Mouse (Mus musculus) limb, embryonic 12.5 days (tissue): ENCODE measurements at regions not wholly inside any gene's neighbourhood (a gene's known extent, or its start where the extent isn't known, plus 50 kb on each side); places are given as distances from the start of the nearest gene placed in this dataset.

Source experiments
- ATAC-seq: fragments of 200-750 bp; cut with Nextera tagmentation; 2 replicates; pipeline ENCODE4 v1.8.0; 2017; ENCODE audit warnings: low read depth, moderate TSS enrichment; ENCODE audit not compliant: insufficient number of reproducible peaks, insufficient read depth, low FRiP score, low TSS enrichment
- H3K27ac ChIP-seq: fragments of 300-500 bp; sonication (generic); 2 replicates; pipeline ENCODE4 v1.5.1; 2016; ENCODE audit warnings: mild to moderate bottlenecking, moderate library complexity
- H3K27me3 ChIP-seq: fragments of 300-500 bp; sonication (generic); 2 replicates; pipeline ENCODE4 v1.6.1; 2016; ENCODE audit warnings: mild to moderate bottlenecking, moderate library complexity
- H3K36me3 ChIP-seq: fragments of 300-500 bp; sonication (generic); 2 replicates; pipeline ENCODE4 v1.6.1; 2016; ENCODE audit warnings: mild to moderate bottlenecking, moderate library complexity
- H3K4me1 ChIP-seq: fragments of 300-500 bp; sonication (generic); replicated peaks from 2 replicates; pipeline ENCODE4 v1.6.1; 2016
- H3K4me2 ChIP-seq: fragments of 300-500 bp; sonication (generic); 2 replicates; pipeline ENCODE4 v1.6.1; 2016; ENCODE audit warnings: mild to moderate bottlenecking, moderate library complexity
- H3K4me3 ChIP-seq: fragments of 300-500 bp; sonication (generic); replicated peaks from 2 replicates; pipeline ENCODE4 v1.5.1; 2016; ENCODE audit warnings: mild to moderate bottlenecking
- H3K9ac ChIP-seq: fragments of 300-500 bp; sonication (generic); replicated peaks from 2 replicates; pipeline ENCODE4 v1.6.1; 2016; ENCODE audit warnings: mild to moderate bottlenecking, moderate library complexity
- H3K9me3 ChIP-seq: fragments of 300-500 bp; sonication (generic); 2 replicates; pipeline ENCODE4 v1.6.1; 2016; ENCODE audit warnings: mild to moderate bottlenecking, moderate library complexity
- WGBS: fragments of 180-500 bp; shearing (Covaris S2); methylation state at CpG from one replicate; pipeline ENCODE4 v1.1.7; 2016; 5-methylcytosine and 5-hydroxymethylcytosine counted together

- H3K4me3 ChIP-seq = no peak overlapping the region
- no peaks in the 10 kb centered on the region for H3K27me3 ChIP-seq
- ATAC-seq = no peak
- no peak overlapping the region for H3K9ac ChIP-seq
- no peak overlapping the region for H3K4me2 ChIP-seq
- no peaks in the 10 kb centered on the region for H3K4me1 ChIP-seq
- no peaks in the 10 kb centered on the region for H3K36me3 ChIP-seq
- WGBS = 78% methylated on average over 2 of the region's 2 CpGs
- no peaks in the 10 kb centered on the region for H3K9me3 ChIP-seq
- H3K27ac ChIP-seq = no peak overlapping the region
Observed at GRCm38 (mm10) chr13:102174896-102175295, 406.9 kb upstream of the Pik3r1 start.

GRCm38 (mm10) chr13:102175406-102175805 is 407.4 kb upstream of the Pik3r1 start:
- Histone ChIP-seq H3K4me2 (no peak overlapping the region), H3K9ac (no peak overlapping the region), H3K36me3 (no peaks in the 10 kb centered on the region), H3K27ac (no peak overlapping the region), H3K9me3 (no peaks in the 10 kb centered on the region), H3K27me3 (no peaks in the 10 kb centered on the region), H3K4me3 (no peak overlapping the region), H3K4me1 (no peaks in the 10 kb centered on the region)
- ATAC-seq = no peak
- WGBS = 94% methylated on average over 1 of the region's 1 CpGs

DNA sequence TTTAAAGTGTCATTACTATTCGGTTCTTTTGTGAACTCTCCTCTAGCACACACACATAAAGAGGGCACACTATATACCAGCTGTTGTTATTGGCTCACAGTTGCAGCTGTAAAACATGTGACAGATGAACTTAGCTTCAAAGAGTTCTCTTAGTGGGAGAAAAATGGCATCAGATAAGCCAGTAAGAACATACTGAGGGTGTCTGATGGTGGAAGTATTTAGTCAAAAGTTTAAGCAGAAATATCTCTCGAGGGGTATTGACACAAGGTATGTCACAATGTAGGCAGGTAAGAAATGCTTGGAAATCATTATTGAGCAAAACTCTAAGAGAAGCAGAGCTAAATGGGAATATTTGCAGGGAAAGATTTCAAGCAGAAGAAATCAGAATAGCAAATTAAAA is 408.4 kb upstream of the Pik3r1 start:
- no peaks in the 10 kb centered on the region for H3K9me3 ChIP-seq
- no peaks in the 10 kb centered on the region for H3K27me3 ChIP-seq
- H3K4me2 ChIP-seq = no peak overlapping the region
- H3K4me1 ChIP-seq = no peaks in the 10 kb centered on the region
- no peak for ATAC-seq
- no peak overlapping the region for H3K9ac ChIP-seq
- no peaks in the 10 kb centered on the region for H3K36me3 ChIP-seq
- 81% methylated on average over 2 of the region's 2 CpGs for WGBS
- no peak overlapping the region for H3K4me3 ChIP-seq
- no peak overlapping the region for H3K27ac ChIP-seq

DNA sequence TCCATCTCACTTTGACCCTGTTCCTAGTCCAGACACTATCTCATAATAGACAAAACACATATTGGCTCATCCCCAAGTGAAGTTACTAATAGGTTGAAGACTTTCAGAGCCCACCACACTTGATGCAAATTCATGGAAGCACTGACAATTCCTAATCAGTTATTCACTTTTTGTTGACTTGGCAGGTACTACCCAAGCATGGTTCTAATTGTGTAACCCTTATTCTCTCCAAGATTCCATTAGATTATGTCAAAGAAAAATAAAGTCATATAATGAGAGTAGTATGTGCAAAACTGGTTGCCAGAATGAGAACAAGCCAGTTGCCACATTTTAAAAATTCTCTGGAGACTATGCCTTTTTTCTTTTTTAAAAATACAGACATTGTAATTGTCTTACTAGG is 426.7 kb upstream of the Pik3r1 start:
- H3K27me3 ChIP-seq = no peaks in the 10 kb centered on the region
- H3K4me1 ChIP-seq = no peaks in the 10 kb centered on the region
- H3K27ac ChIP-seq = no peak overlapping the region
- no peaks in the 10 kb centered on the region for H3K9me3 ChIP-seq
- no peaks in the 10 kb centered on the region for H3K36me3 ChIP-seq
- H3K4me2 ChIP-seq = no peak overlapping the region
- H3K4me3 ChIP-seq = no peak overlapping the region
- no peak overlapping the region for H3K9ac ChIP-seq
- no peak for ATAC-seq

GRCm38 (mm10) chr13:102202301-102202700 is 434.3 kb upstream of the Pik3r1 start:
- WGBS = 93% methylated on average over 1 of the region's 1 CpGs

DNA sequence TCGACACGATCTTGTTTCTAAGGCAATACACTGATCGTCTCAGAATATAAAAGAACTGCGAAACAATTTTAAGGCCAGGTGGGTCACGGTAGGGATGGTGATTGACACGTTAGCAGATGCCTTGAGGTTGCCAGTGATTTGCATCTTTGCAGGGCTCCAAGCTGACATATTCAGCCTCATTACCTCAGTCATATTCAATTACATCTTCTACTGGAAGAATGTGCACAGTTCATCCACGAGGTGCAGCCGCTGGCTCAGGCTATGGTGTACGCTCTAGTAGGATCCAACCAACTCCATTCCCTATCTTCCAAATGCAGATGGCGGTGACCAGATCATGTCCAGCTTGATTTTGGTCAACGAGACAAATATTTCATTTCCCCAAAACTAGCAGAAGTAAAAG is 450.5 kb upstream of the Pik3r1 start:
- ATAC-seq = no peak
- Histone ChIP-seq H3K27ac (no peak overlapping the region), H3K9ac (no peak overlapping the region), H3K9me3 (no peaks in the 10 kb centered on the region), H3K4me2 (no peak overlapping the region), H3K36me3 (no peaks in the 10 kb centered on the region), H3K4me1 (no peaks in the 10 kb centered on the region), H3K27me3 (no peaks in the 10 kb centered on the region), H3K4me3 (no peak overlapping the region)
- WGBS = 91% methylated on average over 11 of the region's 11 CpGs

More at GRCm38 (mm10) chr13:102202301-102202700, 434.3 kb upstream of the Pik3r1 start:
- H3K4me2 ChIP-seq = no peak overlapping the region
- H3K27ac ChIP-seq = no peak overlapping the region
- H3K4me1 ChIP-seq = no peaks in the 10 kb centered on the region
- H3K4me3 ChIP-seq = no peak overlapping the region
- H3K9ac ChIP-seq = no peak overlapping the region
- H3K9me3 ChIP-seq = no peaks in the 10 kb centered on the region
- no peaks in the 10 kb centered on the region for H3K27me3 ChIP-seq
- ATAC-seq = no peak
- no peaks in the 10 kb centered on the region for H3K36me3 ChIP-seq

DNA sequence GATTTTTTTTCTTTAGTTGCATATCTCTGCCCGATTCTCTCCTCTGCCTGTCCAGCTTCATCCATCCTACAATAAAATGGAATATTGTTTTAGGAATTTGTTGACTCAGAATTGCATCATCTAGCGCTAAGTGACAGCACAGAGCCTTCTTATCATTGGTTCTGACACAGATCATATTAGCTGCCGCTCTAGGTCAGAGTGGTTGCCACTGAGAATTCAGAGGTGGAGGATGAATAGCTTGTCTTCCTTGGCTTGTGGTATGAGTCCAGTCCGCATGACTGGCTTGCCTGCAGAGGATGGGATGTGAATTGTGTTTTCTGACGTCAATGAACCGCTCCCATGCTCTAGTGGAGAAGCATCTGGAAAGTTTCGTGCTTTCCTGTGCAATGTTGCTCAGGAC is 462.3 kb upstream of the Cd180 start:
- Histone ChIP-seq H3K4me2 (no peak overlapping the region), H3K36me3 (no peaks in the 10 kb centered on the region), H3K9me3 (no peaks in the 10 kb centered on the region), H3K27ac (no peak overlapping the region), H3K4me3 (no peak overlapping the region), H3K9ac (no peak overlapping the region), H3K27me3 (no peaks in the 10 kb centered on the region; the same call in 1 of the 2 replicates), H3K4me1 (no peaks in the 10 kb centered on the region)
- 88% methylated on average over 7 of the region's 7 CpGs for WGBS
- no peak for ATAC-seq

DNA sequence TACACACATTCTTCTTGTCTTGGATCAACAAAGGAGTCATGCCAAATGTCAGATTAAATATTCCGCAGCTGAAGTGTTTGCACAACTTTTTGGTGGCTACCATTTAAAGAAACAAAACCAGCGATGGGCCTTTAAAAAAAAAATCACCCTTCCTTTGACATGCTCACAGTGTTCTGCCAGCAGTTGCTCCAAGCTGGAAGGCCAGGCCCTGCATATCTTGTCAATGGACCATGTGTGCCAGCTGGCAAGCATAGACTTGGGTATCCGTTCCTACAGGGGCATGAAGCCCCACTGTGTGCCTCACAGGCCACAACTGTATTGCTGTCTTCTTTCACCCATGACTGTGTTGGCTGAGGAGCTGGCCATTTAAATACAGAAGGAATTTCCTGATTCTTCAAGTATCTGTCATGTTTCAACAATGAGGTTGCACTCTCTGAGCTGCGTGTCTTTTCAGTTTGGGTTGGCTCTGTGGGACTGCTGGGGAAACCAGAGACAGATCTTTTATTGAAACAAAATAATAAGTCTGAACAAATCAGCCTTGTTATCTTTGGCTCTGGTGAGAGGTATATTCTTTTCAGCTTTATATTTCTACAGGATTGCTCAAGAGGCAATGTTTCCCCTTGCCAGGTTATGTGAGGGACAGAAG is 460.9 kb upstream of the Cd180 start:
- Histone ChIP-seq H3K36me3 (no peaks in the 10 kb centered on the region), H3K4me1 (no peaks in the 10 kb centered on the region), H3K9me3 (no peaks in the 10 kb centered on the region), H3K4me3 (no peak overlapping the region), H3K4me2 (no peak overlapping the region), H3K9ac (no peak overlapping the region), H3K27me3 (no peaks in the 10 kb centered on the region; the same call in 1 of the 2 replicates), H3K27ac (no peak overlapping the region)
- no peak for ATAC-seq
- WGBS = 86% methylated on average over 4 of the region's 4 CpGs

DNA sequence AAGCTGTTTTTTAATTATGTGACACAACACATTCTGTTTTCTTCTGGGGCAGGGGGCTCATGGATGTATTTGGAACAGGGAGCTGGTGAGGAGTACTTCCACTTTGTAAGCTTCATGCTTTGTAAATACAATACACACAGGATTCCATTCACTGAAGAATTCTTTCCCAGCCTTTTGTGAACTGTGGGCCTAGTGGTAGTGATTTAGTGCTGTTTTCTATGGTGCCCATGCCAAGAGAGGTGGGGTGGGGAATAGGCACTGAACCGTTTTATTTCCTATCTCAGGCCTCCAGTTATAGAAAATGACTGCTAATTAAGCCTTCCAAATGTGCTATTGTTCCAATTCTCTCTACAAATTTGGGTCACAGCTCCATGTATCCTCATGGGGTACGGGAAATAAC is 442.5 kb upstream of the Cd180 start:
- 80% methylated on average over 2 of the region's 2 CpGs for WGBS
- H3K27ac ChIP-seq = no peak overlapping the region
- H3K4me2 ChIP-seq = no peak overlapping the region
- H3K9ac ChIP-seq = no peak overlapping the region
- H3K27me3 ChIP-seq = no peaks in the 10 kb centered on the region
- H3K36me3 ChIP-seq = no peaks in the 10 kb centered on the region
- ATAC-seq = no peak
- no peaks in the 10 kb centered on the region for H3K4me1 ChIP-seq
- H3K4me3 ChIP-seq = no peak overlapping the region
- no peaks in the 10 kb centered on the region for H3K9me3 ChIP-seq

DNA sequence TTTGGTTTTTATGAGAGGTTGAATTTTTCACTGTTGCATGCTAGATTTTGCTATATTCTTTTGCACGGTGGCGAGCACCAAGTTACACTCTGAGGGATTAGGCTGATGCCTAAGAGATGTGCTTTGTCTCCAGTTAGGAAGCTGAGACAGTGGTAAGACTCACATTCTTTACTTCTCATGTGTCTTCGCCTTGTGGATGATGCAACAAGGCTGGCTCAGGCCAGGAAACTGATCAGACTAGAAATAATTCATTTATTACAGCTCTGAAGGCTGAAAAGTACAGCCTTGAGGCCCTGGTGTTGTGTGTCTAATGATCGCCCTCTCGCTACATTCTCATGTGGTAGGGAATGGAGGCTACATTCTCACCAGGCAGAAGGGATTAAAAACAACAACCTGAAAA is 441.6 kb upstream of the Cd180 start:
- Histone ChIP-seq H3K9ac (no peak overlapping the region), H3K36me3 (no peaks in the 10 kb centered on the region), H3K27ac (no peak overlapping the region), H3K4me1 (no peaks in the 10 kb centered on the region), H3K4me3 (no peak overlapping the region), H3K27me3 (no peaks in the 10 kb centered on the region), H3K9me3 (no peaks in the 10 kb centered on the region), H3K4me2 (no peak overlapping the region)
- ATAC-seq = no peak
- WGBS = 90% methylated on average over 5 of the region's 5 CpGs

- Histone ChIP-seq H3K4me2 (no peak overlapping the region), H3K27me3 (no peaks in the 10 kb centered on the region), H3K36me3 (no peaks in the 10 kb centered on the region), H3K27ac (no peak overlapping the region), H3K9me3 (no peaks in the 10 kb centered on the region), H3K4me3 (no peak overlapping the region), H3K4me1 (no peaks in the 10 kb centered on the region), H3K9ac (no peak overlapping the region)
- no peak for ATAC-seq
- WGBS = 76% methylated on average over 7 of the region's 7 CpGs
Observed at GRCm38 (mm10) chr13:102255401-102256371, 437.7 kb upstream of the Cd180 start.
